Mouse (Mus musculus): Measurements from ENCODE around the gene Agbl4. TPM values are rescaled to one million over a fixed set of nuclear protein-coding genes. Genes with fewer than 3 reads are reported as not detected.
"Not testable (repeated sequence)": the region's sequence is repeated elsewhere in the genome, so short reads cannot be mapped to it uniquely, and the experiment has no call there.

Gene Agbl4
- polyA plus RNA-seq, 1 experiment from 2014 or later = 0.19 TPM

DNA sequence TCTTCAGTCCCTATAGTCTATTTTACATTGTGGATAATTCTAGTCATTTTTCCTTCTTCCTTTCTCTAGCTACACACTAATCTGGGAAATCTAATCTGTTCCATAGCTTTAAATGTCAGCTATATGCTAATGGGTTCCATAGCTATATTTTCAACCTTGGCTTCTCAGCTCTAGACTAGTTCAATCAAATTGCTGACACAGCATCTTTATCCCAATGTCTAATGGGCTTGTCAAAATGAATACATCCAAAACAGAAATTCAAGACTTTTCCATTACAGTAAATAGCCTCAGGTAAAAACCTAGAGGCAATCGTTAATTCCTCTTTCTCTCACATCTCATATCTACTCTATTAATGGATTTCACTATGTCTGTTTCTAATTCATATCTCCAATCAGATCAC is 750.3 kb downstream of the Agbl4 start:
- Histone ChIP-seq H3K4me1 (ENCODE audit: control insufficient read depth, insufficient read depth, low read length) (no peaks in the 10 kb centered on the region), H3K4me3 (ENCODE audit: low read depth, low read length) (no peak overlapping the region), H3K27me3 (ENCODE audit: control insufficient read depth, insufficient read depth, low read length) (no peaks in the 10 kb centered on the region), H3K9ac (replicated peaks; ENCODE audit: low read depth, low read length) (no peak overlapping the region), H3K36me3 (ENCODE audit: control insufficient read depth, insufficient read depth, low read length) (no peaks in the 10 kb centered on the region), H3K9me3 (ENCODE audit: control insufficient read depth, low read depth, low read length) (no peaks in the 10 kb centered on the region), H3K27ac (ENCODE audit: low read length) (no peak overlapping the region), H3K4me2 (replicated peaks; ENCODE audit: low read depth, low read length) (no peak overlapping the region)
- WGBS = 92% methylated on average over 1 of the region's 1 CpGs
- no peak for ATAC-seq (ENCODE audit: insufficient number of reproducible peaks, insufficient read depth, low FRiP score, low read depth)

DNA sequence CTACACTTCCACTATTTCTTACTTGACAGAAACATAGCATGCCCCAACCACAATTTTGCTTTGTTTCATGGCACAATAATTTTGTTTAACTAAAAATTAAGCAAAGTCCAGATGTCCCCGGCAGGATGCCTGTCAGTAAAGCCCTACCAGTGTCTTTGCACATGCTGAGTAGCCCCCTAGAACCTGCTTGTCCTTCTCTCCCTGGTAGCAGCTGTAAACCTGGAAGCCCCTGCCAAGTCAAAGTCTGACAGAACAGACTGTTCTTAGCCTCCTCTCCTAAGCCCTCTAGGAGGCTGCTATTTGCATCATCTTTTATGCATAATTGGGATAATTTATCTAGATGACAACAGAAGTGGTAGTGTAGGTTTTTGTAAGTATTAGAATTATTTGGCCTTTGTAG is 758.4 kb downstream of the Agbl4 start:
- Histone ChIP-seq H3K36me3 (ENCODE audit: control insufficient read depth, insufficient read depth, low read length) (no peaks in the 10 kb centered on the region), H3K27ac (ENCODE audit: low read length) (no peak overlapping the region), H3K4me1 (ENCODE audit: control insufficient read depth, insufficient read depth, low read length) (no peaks in the 10 kb centered on the region), H3K27me3 (ENCODE audit: control insufficient read depth, insufficient read depth, low read length) (no peaks in the 10 kb centered on the region), H3K4me3 (ENCODE audit: low read depth, low read length) (no peak overlapping the region), H3K9ac (replicated peaks; ENCODE audit: low read depth, low read length) (no peak overlapping the region), H3K9me3 (ENCODE audit: control insufficient read depth, low read depth, low read length) (no peaks in the 10 kb centered on the region), H3K4me2 (replicated peaks; ENCODE audit: low read depth, low read length) (no peak overlapping the region)
- 59% methylated on average over 1 of the region's 1 CpGs for WGBS
- ATAC-seq (ENCODE audit: insufficient number of reproducible peaks, insufficient read depth, low FRiP score, low read depth) = no peak

DNA sequence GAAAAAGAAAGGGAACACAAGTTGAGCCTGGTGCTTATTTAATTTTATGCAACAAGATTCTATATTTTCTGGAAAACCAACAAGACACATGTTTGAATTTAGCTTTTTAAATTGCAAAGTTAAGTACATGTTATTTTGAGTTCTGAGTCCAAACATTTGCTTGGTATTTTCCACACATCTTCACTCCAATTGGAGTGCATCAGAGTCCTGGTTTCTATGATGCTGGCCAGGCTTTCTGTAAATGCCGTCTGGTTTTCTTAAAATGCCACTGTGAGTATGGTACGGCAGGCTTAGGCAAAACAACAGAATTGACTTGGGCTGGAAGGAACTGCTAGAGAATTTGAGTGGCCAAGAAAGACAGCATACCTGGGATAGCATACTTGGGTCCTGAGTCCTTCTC is 784.0 kb downstream of the Agbl4 start:
- H3K27ac ChIP-seq (ENCODE audit: low read length) = no peak overlapping the region
- no peak overlapping the region for H3K4me3 ChIP-seq (ENCODE audit: low read depth, low read length)
- ATAC-seq (ENCODE audit: insufficient number of reproducible peaks, insufficient read depth, low FRiP score, low read depth) = no peak
- no peaks in the 10 kb centered on the region for H3K27me3 ChIP-seq (ENCODE audit: control insufficient read depth, insufficient read depth, low read length)
- H3K36me3 ChIP-seq (ENCODE audit: control insufficient read depth, insufficient read depth, low read length) = no peaks in the 10 kb centered on the region
- H3K9ac ChIP-seq (replicated peaks; ENCODE audit: low read depth, low read length) = no peak overlapping the region
- WGBS = 82% methylated on average over 2 of the region's 2 CpGs
- no peaks in the 10 kb centered on the region for H3K9me3 ChIP-seq (ENCODE audit: control insufficient read depth, low read depth, low read length)
- no peaks in the 10 kb centered on the region for H3K4me1 ChIP-seq (ENCODE audit: control insufficient read depth, insufficient read depth, low read length)
- H3K4me2 ChIP-seq (replicated peaks; ENCODE audit: low read depth, low read length) = no peak overlapping the region

DNA sequence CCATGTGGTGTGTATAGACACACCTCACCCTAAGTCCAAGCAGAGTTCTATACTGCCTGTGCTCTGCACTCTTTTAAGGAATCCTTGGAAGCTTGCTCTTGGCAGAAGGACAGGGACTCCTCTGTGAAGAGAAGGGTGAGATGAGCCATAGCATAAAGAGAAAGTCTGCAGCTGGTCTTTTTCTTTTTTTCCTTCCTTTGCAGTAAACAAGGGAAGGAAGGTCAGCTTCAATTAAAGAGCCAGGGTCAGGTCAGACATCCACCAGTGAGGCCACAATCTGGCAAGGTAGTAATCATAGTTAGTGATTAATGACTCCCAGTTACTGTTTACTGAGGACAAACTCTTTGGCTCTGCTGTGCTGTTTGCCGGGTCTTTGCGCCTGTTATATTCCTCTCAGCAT is 802.6 kb downstream of the Agbl4 start:
- H3K27me3 ChIP-seq (ENCODE audit: control insufficient read depth, insufficient read depth, low read length) = no peaks in the 10 kb centered on the region
- no peaks in the 10 kb centered on the region for H3K9me3 ChIP-seq (ENCODE audit: control insufficient read depth, low read depth, low read length)
- H3K4me3 ChIP-seq (ENCODE audit: low read depth, low read length) = no peak overlapping the region
- H3K27ac ChIP-seq (ENCODE audit: low read length) = no peak overlapping the region
- WGBS = 6% methylated on average over 2 of the region's 2 CpGs
- H3K9ac ChIP-seq (replicated peaks; ENCODE audit: low read depth, low read length) = no peak overlapping the region
- no peaks in the 10 kb centered on the region for H3K36me3 ChIP-seq (ENCODE audit: control insufficient read depth, insufficient read depth, low read length)
- no peak overlapping the region for H3K4me2 ChIP-seq (replicated peaks; ENCODE audit: low read depth, low read length)
- ATAC-seq (ENCODE audit: insufficient number of reproducible peaks, insufficient read depth, low FRiP score, low read depth) = peak; percentile 71; the same call in 1 of the 2 replicates
- peaks cover 8% of the 10 kb centered on the region; the same call in 1 of the 2 replicates for H3K4me1 ChIP-seq (ENCODE audit: control insufficient read depth, insufficient read depth, low read length)

DNA sequence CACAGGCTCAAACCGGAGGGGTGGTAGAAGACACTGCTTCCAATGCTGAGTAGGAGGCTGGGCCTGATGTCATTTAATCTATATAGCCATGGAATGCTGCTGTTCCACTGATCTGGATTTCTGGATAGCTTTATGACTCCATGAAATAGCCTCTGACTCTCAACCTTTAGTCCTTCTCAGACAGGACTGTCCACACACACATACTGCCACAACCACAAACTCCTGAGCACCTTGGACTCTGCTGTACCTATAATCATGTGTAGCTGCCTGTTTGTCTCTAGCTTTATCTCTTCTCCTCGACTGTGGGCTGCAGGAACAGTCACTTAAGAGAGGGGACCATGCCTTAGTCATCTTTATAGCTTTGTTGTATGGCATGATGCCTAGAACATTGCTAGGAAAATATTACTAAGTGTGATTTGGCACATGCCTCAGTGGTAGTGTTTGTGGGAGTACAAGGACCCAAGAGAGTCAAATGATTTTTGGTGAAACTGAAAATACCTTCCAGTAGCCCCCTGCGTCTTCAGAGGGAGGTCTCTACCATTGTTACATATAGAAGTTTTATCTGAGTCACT is 817.8 kb downstream of the Agbl4 start:
- Histone ChIP-seq H3K4me2 (replicated peaks; ENCODE audit: low read depth, low read length) (no peak overlapping the region), H3K9ac (replicated peaks; ENCODE audit: low read depth, low read length) (no peak overlapping the region), H3K4me3 (ENCODE audit: low read depth, low read length) (no peak overlapping the region), H3K27ac (ENCODE audit: low read length) (no peak overlapping the region), H3K4me1 (ENCODE audit: control insufficient read depth, insufficient read depth, low read length) (no peaks in the 10 kb centered on the region), H3K36me3 (ENCODE audit: control insufficient read depth, insufficient read depth, low read length) (no peaks in the 10 kb centered on the region), H3K27me3 (ENCODE audit: control insufficient read depth, insufficient read depth, low read length) (no peaks in the 10 kb centered on the region), H3K9me3 (ENCODE audit: control insufficient read depth, low read depth, low read length) (no peaks in the 10 kb centered on the region)
- no peak for ATAC-seq (ENCODE audit: insufficient number of reproducible peaks, insufficient read depth, low FRiP score, low read depth)
- WGBS = 78% methylated on average over 3 of the region's 3 CpGs

DNA sequence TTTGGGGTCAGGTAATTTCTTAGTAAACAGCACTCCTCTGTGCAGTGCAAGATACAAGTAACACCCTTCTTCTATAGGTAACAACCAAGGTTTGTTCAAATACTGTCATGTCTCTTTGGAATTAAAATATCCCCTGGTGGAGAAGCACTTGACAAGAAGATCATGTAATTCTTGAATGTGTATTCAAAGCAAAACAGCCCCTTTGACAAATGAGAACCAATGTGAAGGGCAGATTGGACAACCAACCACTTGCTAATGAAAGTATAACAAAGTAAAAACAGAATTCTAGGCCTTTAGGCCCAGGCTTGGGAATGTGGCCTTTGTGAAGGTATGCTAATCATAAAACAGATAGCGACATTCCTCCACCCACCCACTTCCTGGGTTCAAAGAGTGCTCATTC is 821.6 kb downstream of the Agbl4 start:
- no CpG with 5 or more reads among the region's 1 CpGs for WGBS
- H3K27ac ChIP-seq (ENCODE audit: low read length); H3K4me3 ChIP-seq (ENCODE audit: low read depth, low read length); H3K9me3 ChIP-seq (ENCODE audit: control insufficient read depth, low read depth, low read length); H3K9ac ChIP-seq (replicated peaks; ENCODE audit: low read depth, low read length); H3K27me3 ChIP-seq (ENCODE audit: control insufficient read depth, insufficient read depth, low read length); H3K4me1 ChIP-seq (ENCODE audit: control insufficient read depth, insufficient read depth, low read length); H3K4me2 ChIP-seq (replicated peaks; ENCODE audit: low read depth, low read length); H3K36me3 ChIP-seq (ENCODE audit: control insufficient read depth, insufficient read depth, low read length); ATAC-seq (ENCODE audit: insufficient number of reproducible peaks, insufficient read depth, low FRiP score, low read depth): not testable (repeated sequence)

DNA sequence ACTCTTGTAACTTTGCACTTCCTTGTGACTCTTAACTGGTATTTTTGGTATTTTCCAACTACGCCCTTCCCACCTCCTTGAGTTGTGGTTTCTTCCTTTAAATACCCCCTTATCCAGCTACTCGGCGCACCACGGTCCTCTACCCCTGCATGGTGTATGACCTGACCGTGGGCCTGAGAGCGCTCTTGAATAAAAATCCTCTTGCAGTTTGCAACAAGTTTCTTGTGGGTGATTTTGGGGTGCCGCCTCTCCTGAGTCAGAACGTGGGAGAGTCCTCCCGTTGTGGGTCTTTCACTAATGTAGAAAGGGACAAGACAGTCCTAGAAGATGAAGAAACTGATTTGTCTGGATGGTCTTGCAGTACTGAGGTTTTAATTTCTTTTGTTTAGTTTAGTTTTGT is 822.1 kb downstream of the Agbl4 start:
- H3K36me3 ChIP-seq (ENCODE audit: control insufficient read depth, insufficient read depth, low read length); H3K4me3 ChIP-seq (ENCODE audit: low read depth, low read length); H3K9me3 ChIP-seq (ENCODE audit: control insufficient read depth, low read depth, low read length); ATAC-seq (ENCODE audit: insufficient number of reproducible peaks, insufficient read depth, low FRiP score, low read depth); H3K4me1 ChIP-seq (ENCODE audit: control insufficient read depth, insufficient read depth, low read length); H3K4me2 ChIP-seq (replicated peaks; ENCODE audit: low read depth, low read length); H3K27ac ChIP-seq (ENCODE audit: low read length); H3K27me3 ChIP-seq (ENCODE audit: control insufficient read depth, insufficient read depth, low read length); H3K9ac ChIP-seq (replicated peaks; ENCODE audit: low read depth, low read length): not testable (repeated sequence)
- 92% methylated on average over 9 of the region's 9 CpGs for WGBS

DNA sequence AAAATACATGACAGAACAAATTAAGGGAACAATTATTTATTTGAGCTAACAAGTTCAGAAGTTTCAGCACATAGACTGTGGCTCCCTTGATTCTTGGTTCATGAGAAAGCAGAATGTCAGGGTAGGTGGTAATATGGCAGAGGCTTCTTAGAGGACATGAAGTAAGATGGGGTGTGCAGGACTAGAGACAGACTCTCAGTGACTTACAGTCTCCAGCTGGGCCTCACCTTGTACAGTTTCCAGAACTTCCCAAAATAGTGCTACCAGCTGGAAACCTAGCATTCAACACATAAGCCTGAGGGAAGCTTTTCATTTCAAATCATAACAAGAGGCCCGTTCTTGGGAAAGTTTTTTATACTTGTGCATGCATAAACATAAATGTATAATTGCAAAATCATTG is 836.4 kb downstream of the Agbl4 start:
- Histone ChIP-seq H3K36me3 (ENCODE audit: control insufficient read depth, insufficient read depth, low read length) (no peaks in the 10 kb centered on the region), H3K27me3 (ENCODE audit: control insufficient read depth, insufficient read depth, low read length) (no peaks in the 10 kb centered on the region), H3K4me3 (ENCODE audit: low read depth, low read length) (no peak overlapping the region), H3K27ac (ENCODE audit: low read length) (no peak overlapping the region), H3K4me2 (replicated peaks; ENCODE audit: low read depth, low read length) (no peak overlapping the region), H3K4me1 (ENCODE audit: control insufficient read depth, insufficient read depth, low read length) (no peaks in the 10 kb centered on the region), H3K9me3 (ENCODE audit: control insufficient read depth, low read depth, low read length) (no peaks in the 10 kb centered on the region), H3K9ac (replicated peaks; ENCODE audit: low read depth, low read length) (no peak overlapping the region)
- WGBS = 55% methylated on average over 1 of the region's 1 CpGs
- no peak for ATAC-seq (ENCODE audit: insufficient number of reproducible peaks, insufficient read depth, low FRiP score, low read depth)

DNA sequence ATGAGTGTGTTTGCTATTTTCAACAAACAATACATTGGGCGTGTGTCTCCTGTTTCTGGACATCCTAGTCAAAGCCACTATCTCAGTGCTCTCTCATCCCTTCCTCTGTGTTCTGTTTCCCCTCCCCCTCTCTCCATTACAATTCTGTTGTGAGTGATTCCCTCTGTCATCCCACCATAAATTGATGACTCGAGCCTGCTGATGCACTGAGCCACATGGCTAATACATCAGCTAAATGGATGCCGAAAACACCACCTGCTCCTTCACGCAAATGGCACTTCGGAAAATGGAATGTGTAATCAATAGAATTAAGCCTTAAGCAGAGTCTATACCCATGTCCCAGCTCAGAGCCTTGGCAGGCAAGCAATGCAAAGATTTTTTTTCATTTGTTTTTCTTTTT is 854.5 kb downstream of the Agbl4 start:
- no peak overlapping the region for H3K4me2 ChIP-seq (replicated peaks; ENCODE audit: low read depth, low read length)
- H3K4me1 ChIP-seq (ENCODE audit: control insufficient read depth, insufficient read depth, low read length) = no peaks in the 10 kb centered on the region
- H3K9me3 ChIP-seq (ENCODE audit: control insufficient read depth, low read depth, low read length) = no peaks in the 10 kb centered on the region
- H3K9ac ChIP-seq (replicated peaks; ENCODE audit: low read depth, low read length) = no peak overlapping the region
- ATAC-seq (ENCODE audit: insufficient number of reproducible peaks, insufficient read depth, low FRiP score, low read depth) = no peak
- WGBS = 44% methylated on average over 5 of the region's 5 CpGs
- no peak overlapping the region for H3K4me3 ChIP-seq (ENCODE audit: low read depth, low read length)
- H3K27ac ChIP-seq (ENCODE audit: low read length) = no peak overlapping the region
- no peaks in the 10 kb centered on the region for H3K36me3 ChIP-seq (ENCODE audit: control insufficient read depth, insufficient read depth, low read length)
- H3K27me3 ChIP-seq (ENCODE audit: control insufficient read depth, insufficient read depth, low read length) = no peaks in the 10 kb centered on the region
